Mouse (Mus musculus) ES-Bruce4 (cell line): ENCODE data around the gene Cog3.

ENCODE experiments used
- CTCF ChIP-seq: IDR thresholded peaks from one replicate; pipeline ENCODE4 v1.8.1; 2011; ENCODE audit warnings: low read depth, low read length
- EP300 ChIP-seq: IDR thresholded peaks from 2 replicates; pipeline ENCODE4 v1.6.1; 2011; ENCODE audit warnings: low read depth, low read length; ENCODE audit not compliant: insufficient read depth
- POLR2A ChIP-seq: IDR thresholded peaks from one replicate; pipeline ENCODE4 v1.8.1; 2011; ENCODE audit warnings: low read length; ENCODE audit not compliant: insufficient read depth

DNA sequence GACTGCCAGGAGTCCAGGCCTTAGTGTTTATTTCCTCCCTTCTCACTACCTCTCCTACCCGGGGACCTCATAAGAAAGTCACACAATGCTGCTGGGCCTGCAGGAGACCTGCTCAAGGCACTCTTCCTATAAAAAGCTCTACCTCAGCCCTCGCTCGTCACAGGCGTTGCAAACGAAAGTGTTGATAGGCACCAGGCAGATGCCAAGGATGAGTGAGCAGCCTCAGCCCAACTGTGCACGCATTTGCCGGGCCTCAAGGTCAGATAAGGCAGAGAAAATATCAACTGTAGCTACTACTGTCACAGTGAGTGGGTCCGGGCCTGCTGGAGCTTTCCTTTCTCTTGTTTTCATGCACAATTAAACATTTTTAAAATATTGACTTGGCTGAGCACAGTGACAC, 19.1 kb upstream of the Cog3 start:
- no peak for TF ChIP-seq CTCF
- no peak for TF ChIP-seq POLR2A
- TF ChIP-seq EP300 = no peak
